Mouse (Mus musculus) adrenal gland, adult 18-20 months (tissue): ENCODE measurements around the gene Umad1. TPM values are rescaled to one million over a fixed set of nuclear protein-coding genes. Genes with fewer than 3 reads are reported as not detected.

ENCODE experiments used
- DNase-seq, 2 experiments: peaks; one replicate each; pipeline ENCODE4 v3.0.0; 2021 to 2022; ENCODE audit warnings: low spot score in 2 of 2
- total RNA-seq, 2 experiments: library from RNA; stranded (reverse); gene quantifications; 1 replicate in 1 of 2; 2 replicates in 1 of 2; pipeline ENCODE4 v1.2.3; 2021

Umad1 gene
- total RNA-seq, 2 experiments from 2014 or later, result 10.3 to 15.0 TPM

GRCm38 (mm10) chr6:8412845-8413598 is 153.9 kb downstream of the Umad1 start:
- no peak for DNase-seq

GRCm38 (mm10) chr6:8414020-8414419 is 154.9 kb downstream of the Umad1 start:
- DNase-seq, result no peak

DNA sequence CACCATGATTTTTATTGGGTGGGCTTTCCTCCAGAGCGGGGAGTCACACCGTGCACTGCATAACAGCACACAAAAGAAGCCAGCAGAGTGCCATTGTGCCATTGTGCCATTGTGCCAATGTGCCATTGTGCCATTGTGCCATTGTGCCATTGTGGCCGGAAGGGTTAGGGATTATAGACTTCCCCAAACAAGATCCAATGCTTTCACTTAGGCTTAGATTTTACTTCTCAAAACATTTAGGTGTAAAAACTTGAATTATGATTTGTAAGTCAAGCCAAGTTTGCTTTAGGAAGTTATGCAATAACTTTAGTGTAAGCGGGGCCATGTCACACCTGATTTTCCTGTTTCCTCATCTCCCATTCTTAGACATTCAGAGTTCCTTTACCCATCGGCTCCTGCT is 156.7 kb downstream of the Umad1 start:
- no peak for DNase-seq

GRCm38 (mm10) chr6:8416802-8417569 is 157.9 kb downstream of the Umad1 start:
- DNase-seq, result no peak

DNA sequence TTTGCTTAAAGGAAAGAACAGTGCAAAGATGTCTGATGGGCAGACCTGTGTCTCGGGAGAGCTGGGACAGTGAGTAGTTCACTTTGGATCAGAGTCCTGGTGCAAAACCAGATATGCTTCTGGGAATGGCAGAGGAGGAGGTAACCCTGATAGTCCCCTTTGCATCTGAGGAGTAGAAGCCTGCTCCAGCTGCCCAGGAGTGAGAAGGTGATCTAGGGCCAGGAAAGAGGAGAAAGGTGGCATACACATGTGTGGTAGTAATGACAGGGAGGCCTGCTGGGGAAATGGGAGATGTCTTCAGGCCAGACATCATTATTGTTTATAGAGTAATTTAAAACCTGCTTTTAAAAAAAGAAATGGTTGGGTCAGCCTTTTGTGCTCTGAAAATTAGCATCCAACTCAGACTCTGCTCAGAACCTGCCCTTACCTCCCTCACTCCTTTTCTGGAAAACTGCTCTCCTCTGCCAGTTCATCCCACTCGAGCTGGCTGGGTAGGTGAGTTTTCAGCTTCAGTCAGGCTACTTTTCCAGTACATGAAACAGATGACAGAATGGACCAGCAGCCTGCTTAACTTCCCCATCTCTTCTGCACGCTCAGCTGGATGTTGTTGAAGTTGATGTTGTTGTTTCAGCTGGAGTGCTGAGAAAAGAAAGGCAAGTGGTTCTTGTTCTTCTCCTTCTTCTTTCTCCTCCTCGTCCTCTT is 160.5 kb downstream of the Umad1 start:
- no peak for DNase-seq

GRCm38 (mm10) chr6:8420187-8420503 is 161.1 kb downstream of the Umad1 start:
- no peak for DNase-seq

DNA sequence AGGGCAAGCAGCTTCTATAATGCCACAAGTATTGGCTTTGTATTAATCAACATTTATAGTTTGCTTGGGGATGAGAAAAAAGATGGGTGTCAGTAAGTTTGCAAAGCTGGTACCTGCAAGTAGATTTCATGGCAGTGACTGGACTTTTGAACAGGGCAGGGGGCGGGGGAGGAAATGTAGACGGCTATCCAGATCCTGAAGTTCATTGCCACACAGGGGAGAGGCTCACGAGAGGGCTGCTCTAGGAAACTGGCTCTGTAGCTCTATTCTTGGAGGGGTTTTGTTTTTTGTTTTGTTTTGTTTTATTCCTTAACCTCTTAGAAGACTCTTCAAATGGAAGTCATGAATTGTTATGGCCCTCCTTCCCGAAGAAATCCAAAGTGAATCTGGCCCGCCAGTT is 162.3 kb downstream of the Umad1 start:
- DNase-seq, result no peak

- no peak for DNase-seq
These were observed 163.0 kb downstream of the Umad1 start for GRCm38 (mm10) chr6:8421959-8422581.

DNA sequence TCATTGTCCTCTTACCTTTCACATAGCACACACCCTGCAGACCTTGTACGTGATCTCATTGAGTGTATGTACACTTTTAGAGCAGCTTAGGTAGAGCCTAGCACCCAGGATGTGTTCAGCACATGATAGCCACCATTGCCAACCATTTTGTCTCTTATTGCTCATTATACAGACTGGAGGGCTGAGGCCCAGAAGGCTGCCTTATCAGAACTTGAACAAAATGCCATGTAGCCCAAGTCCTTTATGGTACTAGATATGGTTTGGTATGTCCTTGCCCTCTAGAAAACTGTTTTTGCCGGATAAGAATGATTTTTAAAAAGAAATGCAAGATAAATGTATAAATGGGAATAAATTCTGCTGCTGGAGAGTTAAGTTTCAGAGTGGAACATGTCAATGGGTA is 164.1 kb downstream of the Umad1 start:
- DNase-seq, result no peak

GRCm38 (mm10) chr6:8427692-8428091 is 168.6 kb downstream of the Umad1 start:
- DNase-seq, result no peak

DNA sequence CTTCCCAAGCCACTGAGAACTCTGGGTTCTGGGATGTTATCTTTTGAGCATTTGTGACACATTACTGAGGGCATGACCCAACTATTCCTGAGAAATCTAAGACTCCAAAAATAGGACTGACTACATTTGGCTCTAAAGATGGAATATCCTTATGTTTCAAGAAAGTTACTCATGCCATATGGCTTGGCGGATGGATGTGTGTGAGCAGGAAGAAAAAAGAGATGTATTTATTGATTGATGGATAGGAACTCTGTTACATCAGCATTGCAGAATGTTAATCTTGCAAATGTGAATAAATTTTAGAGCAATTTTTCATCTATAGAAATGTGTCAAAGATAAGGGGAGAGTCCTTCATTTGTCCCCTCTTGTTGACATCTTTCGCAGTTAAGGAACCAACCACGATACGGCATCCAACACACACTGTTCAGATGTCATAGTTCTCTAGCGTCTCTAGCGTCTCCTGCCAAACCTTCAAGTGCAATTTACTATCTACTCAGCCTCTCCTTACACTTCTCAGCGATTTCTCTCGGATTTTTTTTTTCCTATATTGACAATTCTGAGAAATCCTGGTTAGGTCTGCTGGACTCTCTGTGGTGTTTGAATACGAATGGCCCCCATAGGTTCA is 171.6 kb downstream of the Umad1 start:
- no peak for DNase-seq

DNA sequence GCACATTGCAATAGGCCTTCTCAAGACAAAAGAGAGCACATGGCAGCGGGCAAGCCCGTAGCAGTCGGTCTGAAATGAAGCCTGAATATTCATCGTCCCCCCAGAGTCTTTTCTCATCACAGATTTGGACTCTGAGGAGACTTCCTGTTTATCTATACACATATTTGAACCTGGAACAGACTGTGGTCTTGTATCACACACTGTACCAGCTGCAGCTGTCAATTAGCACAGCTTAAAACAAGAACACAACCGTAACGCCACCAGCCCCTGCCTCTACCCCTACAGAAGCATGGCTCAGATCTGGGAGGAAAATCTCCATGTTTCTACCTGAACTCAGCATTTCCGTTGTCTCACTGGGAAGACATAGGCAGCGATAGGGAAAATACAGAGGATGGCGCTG is 174.1 kb downstream of the Umad1 start:
- DNase-seq, result no peak

DNA sequence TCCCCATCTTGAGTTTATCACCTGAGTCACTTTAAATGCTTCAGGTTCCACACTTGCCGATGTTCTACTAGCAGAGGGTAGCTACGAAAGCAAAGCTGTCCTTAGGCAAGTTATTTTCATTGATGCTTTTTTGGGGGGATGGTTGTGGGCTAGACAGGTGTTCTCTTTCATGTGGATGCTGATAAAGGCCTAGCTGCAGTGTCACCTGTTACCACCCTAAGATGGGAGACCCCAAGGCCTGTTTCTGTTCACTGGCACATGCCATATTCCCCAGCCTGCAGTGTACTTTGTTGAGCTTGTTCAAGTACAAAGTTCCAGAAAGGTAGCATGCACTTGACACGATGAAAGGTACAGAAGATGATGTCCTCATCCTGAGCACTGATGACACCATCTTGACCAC is 178.8 kb downstream of the Umad1 start:
- no peak for DNase-seq

DNA sequence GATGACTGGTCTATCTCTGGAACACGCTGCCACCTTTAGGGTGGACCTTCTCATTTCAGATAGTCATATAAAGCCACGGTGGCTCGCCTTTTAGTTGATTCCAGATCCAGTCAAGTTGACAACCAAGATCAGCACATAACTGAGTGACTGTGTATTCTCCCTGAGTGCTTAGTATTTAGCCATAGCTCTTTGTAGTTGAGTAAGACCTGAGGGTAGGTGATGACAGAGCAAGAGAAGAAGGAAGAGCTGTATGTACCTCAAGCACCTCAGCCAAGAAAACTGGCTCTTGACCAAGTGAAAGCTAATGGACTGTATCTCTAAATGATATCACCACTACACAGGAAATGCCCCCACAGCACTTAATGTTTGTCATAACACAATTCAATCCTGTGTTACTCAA is 182.7 kb downstream of the Umad1 start:
- no peak for DNase-seq

- DNase-seq, result no peak
These were observed 187.7 kb downstream of the Umad1 start for GRCm38 (mm10) chr6:8446786-8447185.

DNA sequence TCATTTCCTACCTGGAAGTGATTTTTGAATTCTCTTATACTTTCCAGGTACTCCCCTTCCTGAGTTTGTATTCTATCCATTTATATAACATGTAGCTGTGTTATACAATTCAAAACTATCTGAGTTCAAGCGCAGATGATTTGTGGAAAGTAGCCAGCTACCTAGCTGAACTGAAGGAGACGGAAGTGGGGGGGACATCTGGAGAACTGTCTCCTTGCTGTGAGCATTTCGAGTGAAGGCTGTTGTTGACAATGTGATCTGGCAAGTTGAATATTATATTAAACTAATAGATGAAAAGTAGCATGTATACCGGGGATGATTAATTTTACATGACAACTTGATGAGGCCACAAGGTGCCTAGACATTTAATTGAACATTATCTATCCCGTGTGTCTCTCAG is 196.5 kb downstream of the Umad1 start:
- DNase-seq, result no peak

- DNase-seq, result no peak
These were observed 199.5 kb downstream of the Umad1 start for GRCm38 (mm10) chr6:8458596-8458995.

DNA sequence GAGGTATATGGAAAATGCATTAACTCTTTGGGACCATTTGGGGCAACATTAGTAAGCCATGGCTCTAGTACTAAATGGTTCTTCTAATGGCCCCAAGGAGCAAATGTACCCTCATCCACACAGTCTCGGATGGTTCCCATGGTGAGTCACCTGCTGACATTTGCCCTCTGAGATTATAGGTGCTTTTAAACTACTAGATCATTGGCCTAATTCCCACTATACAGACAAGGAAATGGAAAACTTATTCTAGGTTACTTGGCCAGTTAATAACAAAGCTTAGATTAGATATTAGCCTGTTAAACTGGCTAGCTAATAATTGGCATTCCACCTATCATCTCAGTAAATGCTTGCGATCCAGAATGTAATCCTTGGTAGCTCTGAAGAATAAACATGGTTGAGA is 203.4 kb downstream of the Umad1 start:
- DNase-seq, result no peak

DNA sequence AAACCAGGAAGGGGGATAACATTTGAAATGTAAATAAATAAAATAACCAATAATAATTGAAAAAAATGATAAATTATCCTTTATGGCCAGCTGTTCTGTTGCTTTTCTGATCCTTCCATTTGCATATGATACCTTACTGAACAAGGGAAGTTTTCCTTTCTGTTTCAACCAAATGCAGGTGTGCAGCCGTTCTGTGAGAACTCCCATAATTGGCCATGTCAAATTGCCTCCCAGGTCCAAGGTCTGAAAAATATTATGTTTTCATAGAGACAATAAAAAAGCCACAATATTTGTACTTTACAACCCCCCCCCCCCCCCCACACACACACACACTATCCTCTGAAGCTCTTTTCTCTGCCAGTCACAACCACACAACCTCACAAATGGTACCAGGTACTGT is 206.3 kb downstream of the Umad1 start:
- DNase-seq, result no peak

GRCm38 (mm10) chr6:8465985-8466384 is 206.9 kb downstream of the Umad1 start:
- DNase-seq, result no peak

DNA sequence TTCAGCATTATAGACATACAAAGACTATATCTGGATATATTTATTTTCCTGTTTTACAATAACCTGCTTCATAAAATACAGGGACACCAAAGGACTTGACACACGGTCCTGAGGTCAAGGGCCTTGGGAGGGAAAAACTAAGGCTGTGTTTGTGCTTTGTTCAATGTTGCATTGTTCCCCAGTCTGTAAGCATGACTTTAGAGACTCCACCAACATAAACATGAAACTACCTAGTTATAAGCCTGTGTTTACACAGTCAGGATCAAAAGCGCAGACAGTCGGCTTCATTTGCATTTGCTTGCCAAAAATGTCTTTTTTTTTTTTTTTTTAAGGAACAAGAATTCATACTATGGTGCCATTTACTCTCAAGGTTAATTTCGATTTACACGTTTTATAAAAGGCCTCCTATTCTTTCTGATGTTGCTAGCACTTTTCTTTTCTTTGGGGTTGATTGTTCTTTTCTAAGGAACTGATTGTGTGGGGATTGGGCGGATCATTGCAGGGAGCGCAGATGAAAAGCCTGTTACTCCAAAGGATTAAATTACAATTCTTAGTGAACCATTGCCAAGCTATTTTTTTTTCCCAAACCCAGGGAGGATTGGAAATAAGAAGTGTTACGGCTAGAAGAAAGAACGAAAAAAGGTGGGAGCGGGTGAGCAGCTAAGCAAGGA is 208.7 kb downstream of the Umad1 start:
- no peak for DNase-seq
